Mouse (Mus musculus): ENCODE measurements at regions not wholly inside any gene's neighbourhood (a gene's known extent, or its start where the extent isn't known, plus 50 kb on each side); places are given as distances from the start of the nearest gene placed in this dataset.

- no peak for DNase-seq (ENCODE audit: low read depth, low spot score)
These were observed 57.6 kb upstream of the Myb start for GRCm38 (mm10) chr10:21218431-21218830.

DNA sequence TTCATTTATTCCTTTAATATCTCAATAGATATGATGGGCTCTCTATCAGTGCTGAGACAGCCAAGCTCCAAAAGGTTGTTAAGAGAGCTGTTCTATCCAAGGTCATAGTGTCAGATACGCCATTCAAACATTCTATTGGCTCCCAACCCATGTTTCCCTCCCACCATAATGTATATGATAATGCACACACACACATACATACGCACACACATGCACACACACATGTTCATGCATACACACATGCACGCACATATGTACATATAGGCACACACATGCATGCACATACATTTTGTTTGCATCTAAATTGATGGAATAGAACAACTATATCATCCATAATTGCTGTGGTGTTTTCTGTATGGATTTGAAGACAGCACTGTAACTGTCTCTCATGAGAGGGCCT lies 60.0 kb upstream of the Myb start:
- DNase-seq (ENCODE audit: low read depth, low spot score): no peak

DNA sequence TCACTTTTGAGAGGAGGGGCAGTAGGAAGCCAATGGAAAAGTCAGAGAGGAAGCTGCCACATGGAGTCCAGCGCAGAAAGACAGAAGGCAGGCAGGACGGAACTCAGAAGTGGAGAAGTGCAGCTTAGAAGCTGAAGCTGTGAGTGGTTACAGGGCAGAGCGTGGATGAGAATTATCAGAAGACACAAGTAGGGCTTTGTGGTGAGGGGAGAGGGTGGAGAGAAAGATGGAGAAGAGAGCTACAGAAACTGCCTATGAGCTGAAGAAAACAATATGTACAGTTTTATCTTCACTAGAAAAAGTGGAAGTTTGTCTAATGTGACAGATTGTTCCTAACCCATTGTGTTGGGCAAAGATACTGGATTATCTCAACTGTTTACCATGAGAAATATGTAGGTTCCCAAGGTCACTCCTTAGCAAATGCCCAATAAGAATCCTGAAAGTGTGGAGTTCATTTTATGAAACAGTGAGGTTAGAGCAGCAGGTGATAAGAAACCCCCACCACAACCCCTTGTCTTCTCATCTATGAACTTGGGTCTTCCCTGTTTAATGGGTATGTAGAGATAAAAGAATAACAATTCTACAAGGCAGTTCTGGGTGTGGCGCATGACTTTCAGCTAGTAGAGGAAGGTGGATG lies 60.6 kb upstream of the Myb start:
- DNase-seq (ENCODE audit: low read depth, low spot score): no peak

- DNase-seq (ENCODE audit: low read depth, low spot score): no peak
These were observed 61.6 kb upstream of the Myb start for GRCm38 (mm10) chr10:21222104-21223034.

- no peak for DNase-seq (ENCODE audit: low read depth, low spot score)
These were observed 62.5 kb upstream of the Myb start for GRCm38 (mm10) chr10:21223104-21223910.

DNA sequence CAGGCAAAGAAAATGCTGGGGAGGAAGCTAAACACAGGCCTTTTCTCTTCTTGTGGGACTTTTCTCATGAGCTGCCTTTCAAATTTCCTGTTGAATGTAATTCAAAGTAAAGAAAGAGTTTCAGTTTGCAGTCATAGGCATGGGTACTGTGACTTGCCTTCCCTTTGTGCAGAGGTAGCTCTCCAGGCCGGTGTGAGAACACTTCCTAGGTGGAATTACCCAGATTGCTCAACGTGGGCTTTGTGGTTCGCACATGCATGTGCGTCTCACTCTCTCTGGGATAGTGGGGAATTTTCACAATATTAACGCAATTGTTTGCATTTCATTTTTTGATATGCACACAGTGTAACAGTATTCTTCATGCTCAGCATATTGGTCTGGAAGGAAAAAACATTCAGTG lies 63.4 kb upstream of the Myb start:
- no peak for DNase-seq (ENCODE audit: low read depth, low spot score)

DNA sequence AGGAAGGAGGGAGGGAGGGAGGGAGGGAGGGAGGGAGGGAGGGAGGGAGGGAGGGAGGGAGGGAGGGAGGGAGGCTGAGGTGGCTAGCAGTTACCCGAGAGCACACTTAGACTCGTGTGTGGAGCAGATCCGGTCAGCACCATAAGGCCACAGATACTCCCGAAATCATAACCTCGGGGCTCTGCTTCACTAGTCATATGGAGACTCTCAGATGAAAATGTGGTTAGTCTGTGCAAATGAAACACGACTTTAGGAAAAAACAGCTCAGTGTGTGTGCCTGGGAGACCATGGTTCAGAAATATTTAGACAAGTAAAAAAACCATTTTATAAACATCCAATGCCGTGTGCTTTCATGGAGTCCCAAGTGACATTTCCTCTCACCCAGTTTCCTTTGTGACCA lies 65.4 kb upstream of the Myb start:
- no peak for DNase-seq (ENCODE audit: low read depth, low spot score)

DNA sequence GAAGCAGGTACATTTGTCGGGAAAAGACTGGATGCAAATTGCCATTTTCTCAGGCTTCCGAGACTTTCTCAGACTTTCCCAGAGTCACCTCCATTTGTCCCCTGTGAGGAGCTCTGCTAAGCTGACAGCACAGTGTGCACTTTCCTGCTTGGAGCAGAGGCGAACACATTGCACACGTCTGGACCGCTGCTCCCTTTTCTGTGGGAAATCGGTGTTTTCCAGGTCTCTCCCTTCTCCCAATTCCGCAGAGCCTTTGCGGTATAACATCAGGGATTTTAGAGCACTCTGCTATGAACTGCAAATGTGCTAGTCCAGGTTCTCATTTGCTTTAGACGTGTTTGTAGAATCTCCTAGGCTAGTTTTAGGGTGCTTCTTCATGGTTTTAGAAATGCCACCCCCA lies 67.0 kb upstream of the Myb start:
- no peak for DNase-seq (ENCODE audit: low read depth, low spot score)

- DNase-seq (ENCODE audit: low read depth, low spot score): no peak
These were observed 67.2 kb upstream of the Hbs1l start for GRCm38 (mm10) chr10:21228557-21228956.

GRCm38 (mm10) chr10:21235172-21235571 lies 60.6 kb upstream of the Hbs1l start:
- peak; percentile 20 for DNase-seq (ENCODE audit: low read depth, low spot score)

DNA sequence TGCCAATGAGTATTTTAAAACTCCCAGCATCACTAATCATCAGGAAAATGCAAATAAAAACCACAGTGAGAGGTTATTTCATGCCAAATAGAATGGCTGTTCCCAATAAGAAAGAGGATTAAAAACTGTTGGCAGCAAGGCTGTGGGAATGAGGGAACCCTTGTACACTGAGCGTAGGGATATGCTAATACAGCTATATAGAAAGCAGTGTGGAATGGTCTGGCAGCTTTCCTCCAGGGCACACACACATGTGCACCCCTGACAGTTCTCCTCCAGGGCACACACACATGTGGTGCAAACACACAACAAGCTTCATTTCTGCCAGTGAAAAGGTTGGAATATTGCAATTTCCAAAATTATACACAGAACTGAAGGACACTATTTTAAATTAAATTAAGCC lies 58.8 kb upstream of the Hbs1l start:
- no peak for DNase-seq (ENCODE audit: low read depth, low spot score)

DNA sequence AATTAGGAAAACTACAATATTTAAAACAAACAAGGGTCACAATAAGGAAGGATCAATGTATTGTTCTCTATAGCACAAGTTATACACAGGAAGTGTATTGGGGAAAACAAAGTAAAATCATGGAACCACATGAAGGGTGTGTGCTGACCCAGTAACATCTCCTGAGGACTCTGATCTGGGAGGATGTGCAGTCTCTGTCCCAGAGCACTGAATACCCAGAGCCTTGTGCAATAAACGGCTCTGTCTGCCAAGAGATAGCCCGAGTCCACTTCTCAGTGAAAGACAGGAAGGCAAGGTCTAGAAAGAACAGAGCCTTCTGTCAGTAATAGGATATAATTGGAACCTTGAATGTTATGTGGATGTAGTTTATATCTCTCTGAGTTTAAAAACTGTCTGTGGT lies 56.3 kb upstream of the Hbs1l start:
- no peak for DNase-seq (ENCODE audit: low read depth, low spot score)

DNA sequence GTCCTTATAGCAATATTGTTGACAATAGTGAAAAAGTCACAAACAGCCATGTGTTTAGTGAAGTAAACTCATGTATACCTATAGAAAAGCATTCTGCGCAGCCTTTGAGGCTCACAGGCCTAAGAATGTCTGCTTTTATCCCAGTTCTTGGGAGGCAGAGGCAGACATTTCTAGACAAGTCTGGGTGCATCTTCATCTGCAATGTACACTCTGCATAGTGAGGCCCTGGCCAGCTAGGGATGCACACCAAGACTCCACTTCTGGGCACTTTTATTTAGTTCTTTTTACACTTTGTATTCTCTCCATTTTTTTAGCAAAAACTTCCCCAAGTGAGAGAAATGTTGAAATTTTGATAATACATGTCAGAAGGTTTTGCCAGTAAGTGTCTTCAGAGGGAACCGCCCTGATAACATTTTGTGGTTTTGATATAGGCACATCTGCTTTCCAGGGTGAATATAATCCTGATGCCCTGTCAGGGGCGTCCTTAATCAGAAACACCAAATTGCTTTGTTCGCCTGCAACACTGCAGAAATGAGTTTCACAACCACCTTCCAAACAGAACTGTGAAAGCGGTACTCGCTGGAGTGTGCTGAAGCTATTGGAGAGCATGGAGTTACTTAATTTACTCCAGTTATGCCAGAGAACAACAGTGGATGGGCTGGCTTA lies 54.1 kb upstream of the Hbs1l start:
- DNase-seq (ENCODE audit: low read depth, low spot score): no peak

DNA sequence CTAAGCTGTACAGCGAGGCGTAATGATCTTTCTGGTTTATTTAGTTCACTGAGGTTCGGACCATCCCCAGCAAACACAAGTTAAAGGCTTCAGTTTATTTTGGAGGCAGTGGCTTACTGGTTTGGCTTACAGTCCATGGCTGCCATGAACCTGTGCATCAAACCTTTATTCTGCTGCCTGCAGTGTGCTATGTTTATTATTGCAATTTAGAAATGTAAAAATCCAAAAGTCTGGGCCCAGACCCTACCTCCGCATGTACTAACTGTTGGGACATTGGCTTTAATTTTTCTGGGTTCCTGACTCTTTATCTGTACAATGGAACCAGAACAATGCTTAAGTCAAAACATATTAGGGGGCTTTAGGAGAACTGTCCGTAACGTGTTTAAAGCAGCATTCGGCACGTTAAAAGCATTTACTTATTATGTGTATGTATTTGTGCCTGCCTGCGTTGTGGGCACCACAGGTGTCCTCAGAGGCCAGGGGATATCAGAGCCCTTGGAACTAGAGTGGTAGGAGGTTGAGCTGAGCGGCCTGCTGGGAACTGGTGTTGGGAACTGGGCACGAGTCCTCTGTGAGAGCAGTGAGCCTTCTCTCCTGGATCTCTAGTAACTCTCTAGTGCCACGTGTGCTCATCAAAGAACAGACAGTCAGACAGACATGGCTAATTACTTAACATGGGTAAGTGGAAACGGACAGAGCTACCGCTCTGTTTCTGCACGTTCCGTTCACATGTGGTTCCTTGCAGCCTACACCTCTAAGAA lies 53.1 kb upstream of the Hbs1l start:
- no peak for DNase-seq (ENCODE audit: low read depth, low spot score)

DNA sequence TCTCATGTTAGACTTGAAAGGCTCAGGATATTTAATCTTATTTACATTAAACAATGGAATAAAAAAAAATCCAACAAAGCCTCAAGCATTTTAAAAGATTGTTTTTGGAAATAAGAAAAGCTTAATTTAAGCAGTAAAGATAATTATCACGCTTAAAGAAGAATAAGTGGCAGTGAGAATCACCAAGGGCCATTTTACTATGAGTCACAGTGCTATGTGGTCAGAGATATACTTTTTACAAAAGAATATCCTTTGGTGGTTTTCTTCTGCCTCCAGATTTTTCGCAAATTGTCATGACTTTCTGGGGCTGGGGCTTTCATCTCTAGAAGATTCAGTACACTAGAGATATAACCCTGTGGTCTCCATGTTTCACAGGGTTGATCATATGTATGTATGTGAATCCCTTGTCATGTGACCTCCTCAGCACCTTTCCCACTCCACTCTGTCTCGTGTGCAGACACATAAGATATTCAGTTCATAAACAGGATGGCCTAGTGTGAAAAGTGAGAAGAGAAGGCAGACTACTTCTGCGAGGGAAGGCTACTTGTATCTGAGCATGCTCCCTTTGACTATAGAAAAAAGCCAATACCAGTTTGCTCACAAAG lies 50.8 kb upstream of the Hbs1l start:
- no peak for DNase-seq (ENCODE audit: low read depth, low spot score)

- DNase-seq (ENCODE audit: low read depth, low spot score): no peak
These were observed 50.2 kb upstream of the Hbs1l start for GRCm38 (mm10) chr10:21245558-21245957.
